Mouse (Mus musculus) adrenal gland, postnatal 10 days (tissue): Measurements from ENCODE around the gene Sel1l. TPM values are rescaled to one million over a fixed set of nuclear protein-coding genes. Genes with fewer than 3 reads are reported as not detected.
"Not testable (repeated sequence)": the region's sequence is repeated elsewhere in the genome, so short reads cannot be mapped to it uniquely, and the experiment has no call there.

ENCODE experiments used
- DNase-seq: peaks from one replicate; pipeline ENCODE4 v3.0.0; 2021; ENCODE audit warnings: mixed read lengths
- total RNA-seq, 2 experiments: library from RNA; stranded (reverse); gene quantifications; 2 replicates each; pipeline ENCODE4 v1.2.3; 2021

The Sel1l gene
- total RNA-seq, 2 experiments from 2014 or later: 122 to 151 TPM

DNA sequence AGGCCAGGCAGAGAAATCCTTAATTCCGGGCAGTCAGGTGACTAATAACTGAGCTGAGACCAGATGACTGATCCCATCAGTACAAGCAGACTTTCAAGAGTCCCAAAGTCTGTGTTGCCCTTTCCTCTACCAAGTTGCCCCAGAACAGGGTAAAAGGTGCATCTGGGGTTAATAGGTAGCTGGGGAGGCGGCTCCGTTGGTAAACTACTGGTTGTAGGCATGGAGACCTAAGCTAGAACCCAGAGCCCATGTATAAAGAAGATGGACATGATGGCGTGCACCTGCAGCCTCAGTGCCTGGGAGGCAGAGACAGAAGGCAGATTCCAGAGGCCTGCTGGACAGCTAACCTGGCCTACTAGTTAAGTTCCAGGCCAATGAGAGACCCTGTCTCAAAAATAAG lies 30.2 kb downstream of the Sel1l start:
- DNase-seq: no peak

DNA sequence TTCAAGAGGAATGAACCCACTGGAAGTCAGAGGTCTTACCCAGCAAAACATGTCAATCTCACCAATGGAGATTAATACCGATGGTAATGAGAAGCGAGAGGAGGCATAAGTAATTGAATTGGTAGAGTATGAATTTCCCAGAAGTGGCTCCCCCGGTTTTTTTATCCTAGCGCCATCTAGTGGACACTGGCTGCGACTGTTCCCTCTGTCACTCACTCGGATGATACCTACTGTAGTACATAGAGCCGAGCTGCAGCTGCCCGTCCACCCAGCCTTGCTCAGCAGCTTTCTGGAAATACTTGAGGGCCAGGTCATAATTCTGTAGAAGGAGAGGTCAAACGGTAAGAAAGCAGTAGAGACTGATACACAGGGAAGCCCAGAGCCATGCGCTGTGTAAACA lies 33.0 kb downstream of the Sel1l start:
- peak; percentile 67 for DNase-seq

DNA sequence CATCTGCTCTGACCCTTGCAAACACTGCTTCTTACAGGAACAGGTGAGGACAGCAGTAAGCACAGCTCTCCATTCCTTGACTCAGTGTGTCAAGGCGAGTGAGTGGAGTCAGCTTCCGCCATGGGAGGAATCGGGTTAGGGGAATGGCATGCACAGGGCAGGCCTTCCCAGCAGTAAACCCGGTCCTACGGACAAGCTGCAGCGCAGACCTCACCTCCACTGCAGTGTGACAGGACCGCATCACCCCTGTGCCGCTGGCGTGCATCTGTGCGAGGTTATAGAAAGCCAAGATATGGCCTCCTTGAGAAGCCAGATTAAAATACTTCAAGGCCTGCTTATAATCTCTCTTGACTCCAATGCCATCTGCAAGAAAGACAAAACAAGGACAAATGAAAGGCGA lies 33.4 kb downstream of the Sel1l start:
- DNase-seq: no peak

GRCm38 (mm10) chr12:91808911-91809310 lies 40.0 kb downstream of the Sel1l start:
- no peak for DNase-seq

GRCm38 (mm10) chr12:91807761-91808160 lies 41.2 kb downstream of the Sel1l start:
- no peak for DNase-seq

DNA sequence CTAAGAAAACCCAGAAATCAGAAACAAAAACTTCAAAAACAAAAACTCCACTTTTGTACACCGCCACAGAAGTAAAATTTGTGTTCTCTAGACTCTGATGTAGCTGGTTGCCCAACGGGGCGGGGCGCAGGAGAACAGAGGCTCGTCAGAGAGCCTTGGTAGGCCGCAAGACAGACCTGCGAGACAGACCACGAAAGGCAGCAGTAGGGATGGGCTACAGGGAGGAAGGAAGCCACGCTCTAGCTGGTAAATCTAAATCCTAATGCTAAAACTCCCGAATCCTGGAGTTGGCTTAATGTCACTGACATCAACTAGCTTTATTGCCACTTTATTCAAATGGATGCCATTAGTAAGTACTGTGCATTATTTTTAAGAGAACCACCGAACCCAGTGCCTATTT lies 41.9 kb downstream of the Sel1l start:
- no peak for DNase-seq

- no peak for DNase-seq
Measured at GRCm38 (mm10) chr12:91804262-91804661, 44.7 kb downstream of the Sel1l start.

DNA sequence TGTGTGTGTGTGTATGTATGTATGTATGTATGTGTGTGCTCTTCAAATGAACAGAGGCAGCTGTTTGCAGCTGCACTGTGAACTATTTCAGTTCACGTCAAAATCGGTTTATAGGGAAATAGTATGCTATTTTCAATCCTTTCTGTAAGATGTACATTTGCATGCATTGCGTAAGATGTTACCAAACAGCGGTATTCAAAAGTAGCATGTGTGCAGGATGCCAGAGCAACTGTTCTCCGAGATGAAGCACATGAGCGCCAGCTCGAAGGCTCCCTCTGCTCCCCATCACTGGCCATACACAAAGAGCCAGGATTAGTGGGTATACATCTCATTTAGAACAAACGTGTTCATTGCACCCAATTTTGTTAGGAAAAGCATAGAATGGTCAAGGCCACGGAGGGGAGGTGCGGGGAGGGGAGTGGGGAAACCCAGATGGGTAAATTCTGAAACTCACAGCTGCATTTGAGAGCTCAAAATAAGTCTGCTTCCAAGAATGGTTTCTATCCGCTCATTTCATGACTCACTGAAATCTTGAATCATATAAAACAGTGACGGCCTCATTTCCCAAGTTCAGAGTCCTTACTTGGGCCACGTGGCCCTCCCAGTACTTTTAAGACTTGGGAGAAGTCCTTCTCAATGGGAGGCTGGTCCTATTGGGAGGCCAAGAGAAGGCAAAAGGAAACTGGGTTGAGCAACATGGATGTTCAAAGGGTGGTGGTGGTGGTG lies 45.6 kb downstream of the Sel1l start:
- DNase-seq: no peak

DNA sequence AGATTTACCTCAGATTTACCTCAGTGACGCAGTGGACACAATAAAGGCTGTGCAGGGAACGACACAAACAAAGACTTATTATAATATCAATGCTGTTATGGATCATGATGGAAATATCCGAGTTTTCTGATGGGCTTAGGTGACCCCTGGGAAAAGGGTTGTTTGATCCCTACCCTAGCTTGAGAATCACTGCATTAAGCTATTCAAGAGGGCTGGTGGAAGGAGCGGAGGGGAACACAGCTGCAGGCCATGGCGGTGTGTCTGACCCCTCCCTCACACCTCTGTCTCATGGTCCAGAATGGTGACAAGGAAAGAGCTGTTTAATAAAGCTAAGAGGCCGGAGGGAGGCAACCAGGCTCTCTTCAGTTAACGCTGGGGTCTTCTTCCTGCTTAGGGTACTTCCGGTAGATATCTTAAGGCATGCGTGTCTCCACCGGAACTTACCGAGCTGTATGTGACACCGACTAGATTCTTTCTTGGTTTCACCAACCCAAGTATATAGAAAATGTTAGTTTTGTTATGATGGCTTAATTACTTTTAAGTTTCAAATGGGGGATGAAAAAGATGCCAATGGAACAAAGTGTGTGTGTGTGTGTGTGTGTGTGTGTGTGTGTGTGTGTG lies 46.3 kb downstream of the Sel1l start:
- no peak for DNase-seq

DNA sequence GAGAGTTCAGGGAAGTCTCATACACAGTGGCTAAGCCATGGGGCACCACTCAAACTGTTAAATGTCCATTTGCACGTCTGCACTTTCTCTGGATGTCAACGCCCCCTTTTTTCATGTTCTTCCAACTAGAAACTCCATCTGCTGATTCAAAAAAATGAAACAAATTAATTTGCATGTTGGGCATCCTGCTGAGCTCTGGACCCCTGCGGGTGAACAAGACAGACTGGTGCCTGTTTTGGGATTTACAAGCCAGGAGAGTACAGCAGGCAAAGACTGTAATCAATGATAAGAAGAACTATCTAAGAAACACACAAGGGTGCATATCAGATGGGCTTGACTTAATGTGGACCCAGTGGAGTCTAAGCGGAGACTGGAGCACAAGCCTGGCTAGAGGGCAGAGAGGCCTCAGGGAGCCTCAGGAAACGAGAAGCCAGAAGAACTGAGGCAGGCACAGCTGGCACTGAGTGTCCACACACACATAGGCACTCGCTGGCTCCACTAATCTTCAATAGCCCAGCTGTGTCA lies 48.0 kb downstream of the Sel1l start:
- no peak for DNase-seq

GRCm38 (mm10) chr12:91799821-91800335 lies 49.1 kb downstream of the Sel1l start:
- no peak for DNase-seq

DNA sequence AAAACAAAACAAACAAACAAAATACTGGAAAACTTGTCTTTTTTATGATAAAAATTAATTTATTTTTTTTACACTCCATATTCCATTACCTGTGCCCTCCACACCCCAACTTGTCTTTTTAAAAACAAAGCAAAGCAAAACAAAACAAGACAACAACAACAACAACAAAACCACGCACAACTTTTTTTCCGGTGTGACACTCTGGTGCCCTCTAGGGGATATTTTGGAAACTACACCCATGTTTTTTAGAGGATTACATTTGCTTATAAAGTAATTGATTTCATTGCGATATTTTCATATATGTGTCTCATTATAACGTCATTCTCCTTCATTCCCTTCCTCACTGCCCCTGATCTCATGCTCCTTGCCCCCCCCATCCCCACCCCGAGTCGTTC lies 49.6 kb downstream of the Sel1l start:
- DNase-seq: peak; percentile 39

- DNase-seq: peak; percentile 28
Measured at GRCm38 (mm10) chr12:91798720-91799378, 50.1 kb downstream of the Sel1l start.

DNA sequence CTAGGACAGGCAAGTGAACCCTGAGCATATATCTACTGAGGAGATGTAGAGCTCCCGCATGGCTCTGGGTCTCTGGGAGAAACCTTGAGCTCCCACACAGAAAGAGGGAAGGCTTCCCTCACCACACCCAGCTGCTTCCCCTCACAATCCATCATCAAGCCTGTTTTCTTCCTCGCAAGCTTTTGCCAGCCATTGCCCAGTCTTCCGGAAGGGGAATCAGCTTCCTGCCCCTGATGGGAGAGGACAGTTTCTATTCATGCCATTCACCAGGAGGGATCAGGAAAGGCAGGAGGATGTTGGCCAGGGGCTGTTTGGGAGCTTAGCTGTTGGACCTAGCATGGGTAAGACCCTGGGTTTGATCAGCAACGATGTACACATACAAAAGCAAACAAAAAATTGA lies 52.2 kb downstream of the Sel1l start:
- no peak for DNase-seq

GRCm38 (mm10) chr12:91793266-91793665 lies 55.7 kb downstream of the Sel1l start:
- DNase-seq: no peak

GRCm38 (mm10) chr12:91791822-91792221 lies 57.1 kb downstream of the Sel1l start:
- no peak for DNase-seq

DNA sequence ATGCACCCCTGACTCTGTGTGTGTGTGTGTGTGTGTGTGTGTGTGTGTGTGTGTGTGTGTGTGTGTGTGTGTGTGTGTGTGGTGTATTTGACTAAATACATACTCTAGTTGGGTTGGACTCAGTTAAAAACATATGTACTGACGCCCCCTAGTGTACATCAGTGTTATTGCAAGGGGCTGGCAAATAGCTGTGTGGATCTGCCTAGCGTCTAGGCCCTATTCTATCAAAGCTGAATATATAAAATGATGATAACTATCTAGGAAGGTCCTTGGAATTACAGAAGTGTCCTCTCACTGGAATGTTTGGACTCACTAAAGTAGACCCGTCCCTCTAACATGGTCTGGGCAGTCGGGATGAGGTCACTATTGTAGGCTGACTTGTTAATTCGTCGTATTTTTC lies 59.2 kb downstream of the Sel1l start:
- DNase-seq: peak; percentile 77

DNA sequence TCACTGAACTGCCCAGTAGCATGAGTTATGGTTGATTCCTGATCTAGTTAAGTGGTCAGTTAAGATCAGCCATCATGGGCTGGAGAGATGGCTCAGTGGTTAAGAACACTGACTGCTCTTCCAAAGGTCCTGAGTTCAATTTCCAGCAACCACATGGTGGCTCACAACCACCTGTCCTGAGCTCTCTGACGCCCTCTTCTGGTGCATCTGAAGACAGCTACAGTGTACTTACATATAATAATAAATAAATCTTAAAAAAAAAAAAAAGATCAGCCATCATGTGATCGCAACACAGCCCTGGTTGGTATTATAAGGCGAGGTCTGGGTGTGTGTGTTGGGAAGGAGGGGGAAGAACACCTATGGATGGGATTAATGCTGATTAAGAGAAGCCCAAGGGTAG lies 60.5 kb downstream of the Sel1l start:
- DNase-seq: not testable (repeated sequence)

DNA sequence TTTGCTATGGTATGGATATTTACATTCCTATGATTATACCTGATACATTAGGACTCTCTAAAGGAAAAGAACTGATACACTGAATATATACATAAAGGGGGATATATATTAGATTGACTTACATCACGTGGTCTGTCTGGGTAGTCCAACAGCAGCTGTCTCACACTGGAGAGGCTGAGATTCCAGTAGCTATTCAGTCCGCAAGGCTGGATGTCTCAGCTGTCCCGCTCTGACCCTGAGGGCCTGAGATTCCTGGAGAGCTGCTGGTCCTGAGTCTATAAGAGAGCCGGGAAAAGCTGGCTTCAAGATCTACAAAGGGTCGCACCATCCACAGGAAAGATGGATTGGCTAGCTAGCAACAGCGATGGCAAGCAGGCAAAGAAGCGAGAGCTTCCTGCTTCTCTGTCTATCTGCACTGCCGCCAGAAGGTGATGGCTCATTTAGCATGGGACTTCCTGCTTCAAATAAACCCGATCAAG lies 61.0 kb downstream of the Sel1l start, which contains the start of gene Ston2:
Gene Ston2 (minus strand): TSS at position 429 of the 479 bp plus-strand sequence.
- no peak for DNase-seq

DNA sequence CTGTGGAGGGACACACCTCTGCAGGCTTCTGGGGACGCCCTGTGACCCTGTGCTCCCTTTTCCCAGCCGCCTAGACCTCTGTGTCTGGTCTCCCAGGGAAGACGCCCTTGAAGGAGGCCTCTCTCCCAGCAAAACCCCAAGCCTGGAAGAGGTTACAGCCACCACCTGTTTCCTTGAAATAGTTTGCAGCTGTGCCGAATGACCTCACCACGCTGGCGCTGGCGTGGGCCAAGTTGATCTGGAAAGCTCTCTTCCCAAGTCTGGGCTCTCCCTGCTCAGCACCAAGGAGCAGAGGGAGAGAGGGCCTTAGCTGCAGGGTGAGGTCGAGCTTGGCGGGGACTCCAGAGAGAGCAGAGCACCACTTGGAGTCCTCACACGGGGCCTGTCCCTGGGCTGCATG lies 62.6 kb downstream of the Sel1l start:
- DNase-seq: peak; percentile 61

- DNase-seq: no peak
Measured at GRCm38 (mm10) chr12:91781432-91781831, 67.5 kb downstream of the Sel1l start.

DNA sequence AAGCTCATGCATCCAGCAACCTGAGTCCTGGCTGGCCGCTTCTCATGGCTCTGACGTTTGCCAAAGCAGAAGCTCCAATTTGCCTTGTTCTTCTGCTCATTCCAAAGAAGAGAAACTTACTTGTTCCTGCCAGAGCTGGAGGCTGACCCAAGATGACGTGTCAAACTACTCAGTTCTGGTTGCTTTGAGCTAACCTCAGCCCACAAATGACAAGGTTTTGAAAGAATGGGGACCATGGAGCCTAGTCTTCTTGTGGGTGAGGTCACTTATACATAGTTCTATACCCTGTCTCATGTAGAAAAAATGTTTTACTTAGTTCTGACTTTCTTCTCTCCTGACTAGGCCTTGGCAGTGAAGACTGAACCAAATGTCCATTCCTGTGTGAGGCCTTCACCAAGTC lies 68.4 kb downstream of the Sel1l start:
- DNase-seq: no peak

GRCm38 (mm10) chr12:91779004-91779365 lies 70.0 kb downstream of the Sel1l start:
- DNase-seq: peak; percentile 89
